Mouse (Mus musculus) heart, embryonic 13.5 days (tissue): Measurements from ENCODE around the gene Fam114a2. TPM values are rescaled to one million over a fixed set of nuclear protein-coding genes. Genes with fewer than 3 reads are reported as not detected.
A peak's percentile ranks its signal among the peaks of the same experiment; 100 is the strongest.

ENCODE experiments used
- ATAC-seq: fragments of 200-750 bp; cut with Nextera tagmentation; 2 replicates; pipeline ENCODE4 v1.8.0; 2017; ENCODE audit warnings: moderate TSS enrichment; ENCODE audit not compliant: insufficient number of reproducible peaks, low FRiP score, low TSS enrichment; ENCODE audit errors: extremely low read depth
- H3K27ac ChIP-seq: fragments of 300-500 bp; sonication (generic); replicated peaks from 2 replicates; pipeline ENCODE4 v1.5.1; 2015; ENCODE audit warnings: moderate library complexity, mild to moderate bottlenecking, inconsistent platforms
- H3K27me3 ChIP-seq: fragments of 300-500 bp; sonication (generic); replicated peaks from 2 replicates; pipeline ENCODE4 v1.6.1; 2015; ENCODE audit warnings: mild to moderate bottlenecking, inconsistent platforms
- H3K36me3 ChIP-seq: fragments of 300-500 bp; sonication (generic); 2 replicates; pipeline ENCODE4 v1.6.1; 2015; ENCODE audit warnings: mild to moderate bottlenecking, inconsistent platforms
- H3K4me1 ChIP-seq: fragments of 300-500 bp; sonication (generic); 2 replicates; pipeline ENCODE4 v1.6.1; 2015; ENCODE audit warnings: inconsistent platforms
- H3K4me2 ChIP-seq: fragments of 300-500 bp; sonication (generic); 2 replicates; pipeline ENCODE4 v1.6.1; 2015; ENCODE audit warnings: inconsistent platforms, mild to moderate bottlenecking, moderate library complexity
- H3K4me3 ChIP-seq: fragments of 300-500 bp; sonication (generic); 2 replicates; pipeline ENCODE4 v1.5.1; 2015; ENCODE audit warnings: moderate library complexity, mild to moderate bottlenecking, inconsistent platforms
- H3K9ac ChIP-seq: fragments of 300-500 bp; sonication (generic); 2 replicates; pipeline ENCODE4 v1.6.1; 2015; ENCODE audit warnings: inconsistent platforms, mild to moderate bottlenecking, moderate library complexity
- H3K9me3 ChIP-seq: fragments of 300-500 bp; sonication (generic); 2 replicates; pipeline ENCODE4 v1.6.1; 2016; ENCODE audit warnings: inconsistent platforms
- WGBS: fragments of 180-500 bp; shearing (Covaris S2); methylation state at CpG from one replicate; pipeline ENCODE4 v1.1.7; 2015; ENCODE audit warnings: mixed read lengths; 5-methylcytosine and 5-hydroxymethylcytosine counted together
- polyA plus RNA-seq: library from polyadenylated mRNA; unstranded; fragments of >200 nt; fragmentation: Nextera tagmentation; extraction: Ambion mirVana; gene quantifications from 2 replicates; pipeline ENCODE4 v1.2.1, GENCODE M21; 2015

Fam114a2 gene
- polyA plus RNA-seq, 1 experiment from 2014 or later: 63.5 TPM

DNA sequence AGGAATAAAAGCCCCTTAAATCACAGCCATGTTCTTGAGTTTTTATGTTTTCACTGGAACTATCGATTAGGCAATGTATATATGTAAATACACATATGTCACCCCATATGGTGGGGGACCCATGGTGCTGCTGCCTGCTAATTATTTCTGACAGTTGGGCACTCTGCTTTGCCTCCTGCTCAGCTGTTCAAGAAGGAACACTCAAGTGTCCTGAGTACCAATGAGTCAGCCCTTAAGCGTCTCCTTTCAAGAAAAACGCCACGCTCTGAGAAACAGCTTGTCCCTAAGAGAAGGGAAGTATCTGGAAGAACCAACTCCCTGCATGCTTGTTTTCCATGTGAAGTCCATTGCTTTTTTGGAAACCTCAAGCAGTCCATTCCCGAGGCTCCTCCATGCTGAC, 17.5 kb upstream of the Fam114a2 start:
- Histone ChIP-seq H3K9me3 (0 out of 2 replicates have a peak, but pooled peaks cover 10% of the 10 kb centered on the region), H3K4me1 (peaks cover 18% of the 10 kb centered on the region), H3K27me3 (no peaks in the 10 kb centered on the region), H3K4me3 (no peak overlapping the region), H3K36me3 (peaks cover 29% of the 10 kb centered on the region), H3K9ac (no peak overlapping the region), H3K27ac (no peak overlapping the region), H3K4me2 (no peak overlapping the region)
- ATAC-seq: no peak
- 89% methylated on average over 5 of the region's 5 CpGs for WGBS

GRCm38 (mm10) chr11:57532306-57532705, 13.9 kb upstream of the Fam114a2 start:
- Histone ChIP-seq H3K9me3 (no peaks in the 10 kb centered on the region), H3K27ac (0 out of 2 replicates have a peak overlapping the region, but pooled peaks have one; percentile 21), H3K4me2 (no peak overlapping the region), H3K36me3 (peaks cover 62% of the 10 kb centered on the region), H3K4me1 (peaks cover 18% of the 10 kb centered on the region), H3K27me3 (no peaks in the 10 kb centered on the region), H3K9ac (no peak overlapping the region), H3K4me3 (no peak overlapping the region)
- ATAC-seq: no peak
- 84% methylated on average over 4 of the region's 4 CpGs for WGBS

DNA sequence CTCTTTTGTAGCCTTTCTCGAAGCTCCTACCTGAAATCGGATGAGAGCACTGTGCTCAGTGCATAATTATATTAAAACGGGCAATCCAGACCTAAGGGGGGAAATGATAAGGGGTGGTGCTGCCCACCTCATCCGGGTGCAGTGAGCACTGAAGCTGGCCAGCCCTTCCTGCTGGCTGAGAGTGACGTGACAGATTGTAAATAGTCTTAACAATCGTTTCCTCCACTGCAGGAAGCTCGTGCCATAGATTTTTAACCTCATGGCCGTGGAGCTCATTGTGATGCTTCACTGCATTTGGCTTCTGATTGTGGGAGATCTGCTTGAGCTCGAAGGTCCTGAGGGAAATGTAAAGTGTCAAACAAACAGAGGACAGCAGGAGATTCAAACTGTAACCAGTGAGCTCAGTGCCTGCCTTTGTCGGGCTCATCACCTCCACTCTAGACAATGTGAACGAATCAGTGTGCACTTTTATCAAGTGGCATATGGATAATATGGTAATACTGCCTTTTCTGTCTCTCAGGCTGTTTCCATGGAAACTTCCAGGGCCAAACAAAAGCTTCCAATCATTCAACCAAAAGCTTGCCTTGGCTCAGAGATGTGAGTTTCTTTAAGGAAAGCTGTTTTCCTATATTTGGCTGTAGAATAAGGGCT, 13.0 kb upstream of the Fam114a2 start:
- no peak overlapping the region for H3K4me3 ChIP-seq
- H3K36me3 ChIP-seq: peaks cover 62% of the 10 kb centered on the region
- H3K4me1 ChIP-seq: peaks cover 18% of the 10 kb centered on the region
- peak overlapping the region; percentile 71 for H3K27ac ChIP-seq
- no peaks in the 10 kb centered on the region for H3K9me3 ChIP-seq
- no peak overlapping the region for H3K4me2 ChIP-seq
- no peak overlapping the region for H3K9ac ChIP-seq
- no peak for ATAC-seq
- no peaks in the 10 kb centered on the region for H3K27me3 ChIP-seq
- 57% methylated on average over 11 of the region's 11 CpGs for WGBS

GRCm38 (mm10) chr11:57529111-57529510, 10.7 kb upstream of the Fam114a2 start:
- WGBS: 93% methylated on average over 3 of the region's 3 CpGs
- peaks cover 15% of the 10 kb centered on the region for H3K4me1 ChIP-seq
- H3K36me3 ChIP-seq: peaks cover 62% of the 10 kb centered on the region
- H3K27ac ChIP-seq: no peak overlapping the region
- H3K4me2 ChIP-seq: no peak overlapping the region
- no peaks in the 10 kb centered on the region for H3K27me3 ChIP-seq
- no peak overlapping the region for H3K9ac ChIP-seq
- ATAC-seq: no peak
- H3K9me3 ChIP-seq: no peaks in the 10 kb centered on the region
- H3K4me3 ChIP-seq: no peak overlapping the region

DNA sequence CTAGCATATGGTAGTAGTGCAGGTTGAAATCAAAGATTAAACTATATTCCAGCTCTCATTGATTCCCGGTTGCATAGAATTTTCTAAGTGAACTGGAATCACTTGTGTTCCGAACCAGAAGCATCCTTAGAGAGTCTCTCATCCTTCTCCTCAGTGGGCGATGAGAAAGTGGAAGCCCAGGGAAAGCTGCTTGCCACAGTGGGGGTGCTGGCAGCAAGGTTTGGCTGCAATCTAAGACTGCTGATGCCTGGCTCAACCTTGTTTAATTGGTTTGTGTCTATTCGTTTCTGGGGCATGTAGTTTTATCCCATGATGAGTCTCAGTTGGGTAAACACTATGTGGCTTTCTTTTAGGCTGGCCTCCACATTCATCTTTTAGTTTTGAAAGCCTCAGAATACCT, 9.1 kb upstream of the Fam114a2 start:
- WGBS: 82% methylated on average over 4 of the region's 4 CpGs
- peaks cover 54% of the 10 kb centered on the region for H3K36me3 ChIP-seq
- no peak for ATAC-seq

GRCm38 (mm10) chr11:57525900-57526299, 7.5 kb upstream of the Fam114a2 start:
- WGBS: 77% methylated on average over 3 of the region's 3 CpGs

More for the DNA sequence above, 9.1 kb upstream of the Fam114a2 start:
- H3K4me3 ChIP-seq: no peak overlapping the region
- no peak overlapping the region for H3K27ac ChIP-seq
- H3K4me2 ChIP-seq: no peak overlapping the region
- peaks cover 25% of the 10 kb centered on the region for H3K4me1 ChIP-seq
- H3K27me3 ChIP-seq: no peaks in the 10 kb centered on the region
- no peak overlapping the region for H3K9ac ChIP-seq
- H3K9me3 ChIP-seq: no peaks in the 10 kb centered on the region

DNA sequence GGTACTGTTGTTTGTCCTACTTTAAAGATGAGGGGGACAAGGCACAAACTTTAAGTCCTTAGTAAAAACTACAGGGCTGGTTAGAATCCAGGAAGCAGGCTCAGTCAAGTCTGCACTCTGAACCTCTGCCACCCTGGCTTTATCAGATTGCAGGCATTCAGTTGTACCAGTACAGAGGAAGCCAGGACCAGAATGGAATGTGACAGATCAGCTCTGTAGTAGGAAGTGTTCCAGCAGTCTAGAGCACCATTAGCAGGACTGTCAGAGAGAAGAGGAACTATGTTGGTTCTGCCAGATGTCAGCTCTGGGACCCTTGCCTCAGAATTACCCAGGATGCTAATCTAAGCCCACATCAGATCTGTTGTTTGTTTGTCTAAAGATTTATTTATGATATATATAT, 6.2 kb upstream of the Fam114a2 start:
- Histone ChIP-seq H3K27me3 (no peaks in the 10 kb centered on the region), H3K4me1 (peaks cover 24% of the 10 kb centered on the region), H3K4me2 (no peak overlapping the region), H3K4me3 (no peak overlapping the region), H3K9ac (no peak overlapping the region), H3K36me3 (peaks cover 41% of the 10 kb centered on the region), H3K27ac (no peak overlapping the region), H3K9me3 (no peaks in the 10 kb centered on the region)
- no peak for ATAC-seq

More at GRCm38 (mm10) chr11:57525900-57526299, 7.5 kb upstream of the Fam114a2 start:
- no peak overlapping the region for H3K4me3 ChIP-seq
- H3K4me2 ChIP-seq: no peak overlapping the region
- H3K9ac ChIP-seq: no peak overlapping the region
- no peak for ATAC-seq
- no peaks in the 10 kb centered on the region for H3K27me3 ChIP-seq
- H3K9me3 ChIP-seq: no peaks in the 10 kb centered on the region
- no peak overlapping the region for H3K27ac ChIP-seq
- peaks cover 21% of the 10 kb centered on the region for H3K4me1 ChIP-seq
- H3K36me3 ChIP-seq: peaks cover 48% of the 10 kb centered on the region

DNA sequence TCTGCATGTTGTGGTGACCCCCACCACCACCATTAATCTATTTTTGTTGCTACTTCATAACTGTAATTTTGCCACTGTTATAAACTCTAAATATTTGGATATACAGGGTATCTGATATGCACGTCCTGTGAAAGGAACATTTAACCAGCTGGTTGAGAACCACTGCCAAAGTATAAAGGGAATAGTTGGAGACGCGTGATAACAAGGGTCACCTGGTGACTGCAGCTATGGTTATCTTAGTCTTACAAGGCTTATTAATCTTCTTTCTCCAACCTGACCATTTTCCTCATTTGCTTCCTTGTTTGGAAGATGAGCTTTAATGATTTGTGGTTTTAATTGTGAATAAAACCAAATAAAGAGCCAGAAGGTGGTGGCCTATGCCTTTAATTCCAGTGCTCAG, 5.0 kb upstream of the Fam114a2 start:
- H3K27ac ChIP-seq: no peak overlapping the region
- no peak overlapping the region for H3K4me3 ChIP-seq
- H3K27me3 ChIP-seq: no peaks in the 10 kb centered on the region
- no peak for ATAC-seq
- H3K9me3 ChIP-seq: no peaks in the 10 kb centered on the region
- WGBS: 78% methylated on average over 3 of the region's 3 CpGs
- peaks cover 27% of the 10 kb centered on the region for H3K4me1 ChIP-seq
- H3K4me2 ChIP-seq: no peak overlapping the region
- H3K9ac ChIP-seq: no peak overlapping the region
- peaks cover 29% of the 10 kb centered on the region for H3K36me3 ChIP-seq

GRCm38 (mm10) chr11:57522046-57522445, 3.6 kb upstream of the Fam114a2 start:
- Histone ChIP-seq H3K4me2 (no peak overlapping the region), H3K4me1 (peaks cover 35% of the 10 kb centered on the region), H3K27ac (no peak overlapping the region), H3K27me3 (no peaks in the 10 kb centered on the region), H3K36me3 (peaks cover 21% of the 10 kb centered on the region), H3K4me3 (no peak overlapping the region), H3K9ac (no peak overlapping the region), H3K9me3 (no peaks in the 10 kb centered on the region)
- ATAC-seq: no peak
- 87% methylated on average over 7 of the region's 7 CpGs for WGBS

- H3K4me1 ChIP-seq: peaks cover 40% of the 10 kb centered on the region
- ATAC-seq: no peak
- H3K36me3 ChIP-seq: peaks cover 21% of the 10 kb centered on the region
- no peaks in the 10 kb centered on the region for H3K27me3 ChIP-seq
- no peak overlapping the region for H3K4me2 ChIP-seq
- H3K4me3 ChIP-seq: no peak overlapping the region
- H3K9me3 ChIP-seq: no peaks in the 10 kb centered on the region
- no peak overlapping the region for H3K9ac ChIP-seq
- 96% methylated on average over 3 of the region's 3 CpGs for WGBS
- no peak overlapping the region for H3K27ac ChIP-seq
Measured at GRCm38 (mm10) chr11:57521206-57521605, 2.8 kb upstream of the Fam114a2 start.

DNA sequence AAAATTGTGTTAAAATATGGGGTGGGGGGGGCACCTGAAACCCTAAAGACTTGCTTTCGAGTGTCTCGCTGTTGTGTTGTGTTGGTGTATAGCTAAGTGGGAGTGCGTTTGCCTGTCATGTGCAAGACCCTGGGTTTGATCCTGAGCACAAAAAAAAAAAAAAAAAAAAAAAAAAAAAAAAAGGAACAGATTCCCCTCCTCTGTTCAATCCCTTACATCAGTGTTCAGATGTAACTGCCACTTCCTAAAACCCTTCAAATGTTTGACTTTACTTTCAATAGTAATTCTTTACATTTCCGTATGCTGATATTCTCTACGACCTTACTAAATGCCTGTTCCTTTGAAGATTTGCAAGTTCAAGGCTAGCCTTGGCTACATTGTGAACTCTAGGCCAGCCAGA, 887 bp upstream of the Fam114a2 start:
- Histone ChIP-seq H3K4me3 (peak overlapping the region; percentile 87), H3K9me3 (no peaks in the 10 kb centered on the region), H3K4me1 (peaks cover 31% of the 10 kb centered on the region), H3K4me2 (peak overlapping the region; percentile 76), H3K9ac (peak overlapping the region; percentile 93), H3K36me3 (peaks cover 21% of the 10 kb centered on the region), H3K27me3 (no peaks in the 10 kb centered on the region), H3K27ac (peak overlapping the region; percentile 81; the same call in 1 of the 2 replicates)
- ATAC-seq: no peak
- WGBS: 66% methylated on average over 5 of the region's 5 CpGs

DNA sequence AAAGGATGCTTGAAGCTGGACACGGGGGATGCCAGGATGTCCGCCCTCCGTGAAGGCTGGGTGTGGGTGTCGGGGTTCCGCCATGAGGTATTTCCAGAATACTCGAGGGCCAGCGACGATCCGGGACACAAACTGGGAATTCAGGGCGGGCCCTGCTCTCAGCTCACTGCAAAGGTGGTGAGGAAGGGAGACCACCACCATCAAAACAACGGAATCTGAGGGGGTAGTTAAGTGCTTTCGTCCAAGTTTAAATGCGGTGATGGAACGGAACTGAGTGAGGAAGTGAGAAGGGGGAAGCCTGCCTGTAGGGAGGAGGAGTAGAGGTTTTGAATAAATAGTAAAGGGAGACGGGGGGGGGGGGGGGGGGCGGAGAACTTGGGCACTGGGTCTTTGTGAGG, 333 bp upstream of the Fam114a2 start:
- peak overlapping the region; percentile 81 for H3K27ac ChIP-seq
- peak overlapping the region; percentile 93 for H3K9ac ChIP-seq
- WGBS: 0% methylated on average over 16 of the region's 16 CpGs
- H3K4me1 ChIP-seq: peaks cover 26% of the 10 kb centered on the region
- H3K9me3 ChIP-seq: no peaks in the 10 kb centered on the region
- peak overlapping the region; percentile 87 for H3K4me3 ChIP-seq
- ATAC-seq: no peak
- H3K27me3 ChIP-seq: no peaks in the 10 kb centered on the region
- peaks cover 24% of the 10 kb centered on the region for H3K36me3 ChIP-seq
- peak overlapping the region; percentile 76 for H3K4me2 ChIP-seq
